Mouse (Mus musculus) left cerebral cortex, adult 9 months (tissue): ENCODE data around the gene Rxra.
A peak's percentile ranks its signal among the peaks of the same experiment; 100 is the strongest.

ENCODE experiments used
- DNase-seq, 2 experiments: peaks; one replicate each; pipeline ENCODE4 v3.0.0; 2022; ENCODE audit warnings: low spot score in 2 of 2

Rxra gene

GRCm38 (mm10) chr2:27762920-27763780 lies 86.9 kb downstream of the Rxra start:
- DNase-seq = no peak

- no peak for DNase-seq
Observed at GRCm38 (mm10) chr2:27764256-27764936, 88.2 kb downstream of the Rxra start.

GRCm38 (mm10) chr2:27764937-27765319 lies 88.7 kb downstream of the Rxra start:
- DNase-seq = peak in 1 of 2 experiments; percentile 89

- no peak for DNase-seq
Observed at GRCm38 (mm10) chr2:27767773-27768172, 91.5 kb downstream of the Rxra start.

DNA sequence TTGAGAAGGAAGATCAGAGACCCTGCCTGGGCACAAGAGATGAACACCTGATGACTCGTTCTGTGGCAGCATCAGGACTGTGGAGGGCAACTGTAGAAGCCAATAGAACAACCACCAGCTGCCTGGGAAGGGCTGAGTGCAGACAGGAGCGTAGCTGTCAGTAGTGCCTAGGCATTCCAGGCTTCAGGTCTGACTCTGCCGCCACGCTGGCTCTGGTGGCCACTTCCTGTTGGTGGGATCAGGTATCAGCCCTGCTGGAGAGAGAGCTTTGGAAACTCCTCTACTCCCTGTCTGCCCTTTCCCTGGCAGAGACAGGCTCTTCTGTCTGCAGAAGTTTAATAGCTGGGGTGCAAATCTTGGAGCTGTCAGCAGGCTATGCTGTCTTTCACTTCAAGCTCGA lies 93.5 kb downstream of the Rxra start:
- DNase-seq = no peak

- peak in 1 of 2 experiments; percentile 67 for DNase-seq
Observed at GRCm38 (mm10) chr2:27770205-27770604, 94.0 kb downstream of the Rxra start.

DNA sequence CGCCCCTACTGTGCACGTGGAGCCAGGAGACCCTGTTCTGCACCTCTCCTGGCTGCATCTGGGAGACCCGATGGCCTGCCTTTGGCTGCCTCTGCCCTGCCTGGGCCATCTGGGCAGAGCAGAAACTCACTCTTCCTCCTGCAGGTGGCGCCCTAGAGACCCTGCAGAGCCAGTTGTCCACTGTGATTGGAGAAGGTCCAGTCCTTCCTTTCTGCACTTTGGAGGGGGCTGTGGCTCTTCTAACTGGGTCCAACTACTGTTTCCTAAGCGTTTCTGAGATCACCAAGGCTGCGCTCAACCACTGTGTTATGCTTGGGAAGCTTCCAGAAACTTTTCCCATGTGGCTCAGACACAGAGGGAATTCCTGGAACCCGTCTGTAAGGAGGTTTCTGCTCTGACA lies 95.7 kb downstream of the Rxra start:
- peak in 1 of 2 experiments; percentile 81 for DNase-seq

GRCm38 (mm10) chr2:27772841-27773388 lies 96.7 kb downstream of the Rxra start:
- DNase-seq = no peak

DNA sequence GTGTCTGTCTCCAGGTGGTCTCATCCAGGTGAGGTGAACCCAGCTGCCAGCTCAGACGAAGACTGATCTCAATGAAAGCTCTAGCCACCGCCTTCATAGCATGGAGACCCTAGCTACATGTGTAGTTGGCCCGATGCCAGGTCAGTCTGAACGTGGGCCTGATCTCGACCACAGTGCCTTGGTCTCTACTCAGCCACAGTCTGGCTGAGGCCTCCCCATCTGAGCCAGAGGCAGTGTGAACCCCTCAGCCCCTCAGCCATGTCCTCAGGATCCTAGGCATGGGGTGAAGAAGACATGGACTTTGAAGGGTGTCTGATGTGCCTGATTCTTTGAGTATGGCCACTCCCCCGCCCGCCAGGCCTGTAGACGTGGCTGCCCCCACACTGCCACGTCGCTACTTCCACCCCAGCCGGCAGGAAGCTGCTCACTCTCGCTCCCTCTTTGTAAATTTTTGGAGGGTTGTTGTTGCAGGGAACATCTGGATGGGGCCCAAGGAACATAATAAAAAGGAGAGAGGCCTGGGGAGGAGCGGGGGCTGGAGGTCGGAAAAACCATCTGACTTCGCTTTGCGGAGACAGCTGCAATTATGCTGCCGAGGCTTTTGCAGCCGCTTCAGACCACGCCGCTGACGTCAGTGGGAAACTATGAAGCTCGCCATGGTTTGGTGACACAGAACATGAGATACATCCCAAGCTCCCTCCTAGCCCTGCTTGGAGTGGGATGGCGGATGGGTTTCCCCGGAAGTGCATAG lies 97.9 kb downstream of the Rxra start:
- no peak for DNase-seq

- DNase-seq = no peak
Observed at GRCm38 (mm10) chr2:27775006-27775405, 98.8 kb downstream of the Rxra start.

- no peak for DNase-seq
Observed at GRCm38 (mm10) chr2:27775625-27776024, 99.4 kb downstream of the Rxra start.

- no peak for DNase-seq
Observed at GRCm38 (mm10) chr2:27777756-27778155, 101.5 kb downstream of the Rxra start.

DNA sequence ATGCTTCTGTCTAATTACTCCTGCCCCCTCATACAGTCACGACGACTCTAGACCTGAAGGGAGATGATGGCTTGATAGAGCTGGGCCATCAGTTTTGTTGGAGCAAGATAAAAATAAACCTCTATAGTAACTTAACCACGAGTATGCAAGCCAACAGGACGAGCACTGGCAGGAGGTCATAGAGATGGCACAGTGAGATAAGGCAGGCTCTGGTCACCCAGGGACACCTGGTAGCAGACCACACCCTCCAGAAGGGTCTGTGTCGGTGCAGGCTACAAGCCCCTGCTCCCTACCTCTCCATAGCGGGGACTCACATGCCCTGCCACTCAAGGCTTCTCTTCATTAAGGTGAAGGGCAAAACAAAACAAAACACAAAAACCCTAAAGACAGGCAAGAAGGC lies 102.0 kb downstream of the Rxra start:
- no peak for DNase-seq

- DNase-seq = no peak
Observed at GRCm38 (mm10) chr2:27779291-27779866, 103.1 kb downstream of the Rxra start.

- DNase-seq = no peak
Observed at GRCm38 (mm10) chr2:27780162-27780561, 103.9 kb downstream of the Rxra start.

DNA sequence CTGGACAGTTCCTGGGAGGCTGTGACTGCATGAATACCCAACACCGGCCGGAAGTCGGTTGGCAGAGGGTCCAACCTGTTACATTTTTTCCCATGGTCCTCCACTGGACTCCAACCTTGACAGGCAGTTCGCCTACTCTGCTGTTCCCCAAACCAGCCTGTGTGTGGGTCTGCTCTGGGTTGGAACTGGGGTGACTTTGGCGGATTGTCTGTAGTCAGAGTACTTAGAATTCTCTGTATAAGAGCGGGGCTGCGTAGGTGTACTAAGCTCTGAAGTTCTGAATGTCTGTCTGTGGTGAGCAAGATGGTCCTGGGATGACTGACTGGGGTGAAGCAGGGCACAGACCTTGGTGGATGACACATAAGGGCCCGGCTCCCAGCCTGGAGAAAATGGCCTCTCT lies 109.1 kb downstream of the Rxra start:
- DNase-seq = no peak

GRCm38 (mm10) chr2:27785973-27786417 lies 109.8 kb downstream of the Rxra start:
- DNase-seq = peak; percentile 42 to 62

- no peak for DNase-seq
Observed at GRCm38 (mm10) chr2:27791571-27791970, 115.3 kb downstream of the Rxra start.

- DNase-seq = no peak
Observed at GRCm38 (mm10) chr2:27799018-27799417, 122.8 kb downstream of the Rxra start.

- DNase-seq = no peak
Observed at GRCm38 (mm10) chr2:27801041-27801440, 124.8 kb downstream of the Rxra start.

- DNase-seq = peak in 1 of 2 experiments; percentile 56
Observed at GRCm38 (mm10) chr2:27802493-27802892, 126.3 kb downstream of the Rxra start.

DNA sequence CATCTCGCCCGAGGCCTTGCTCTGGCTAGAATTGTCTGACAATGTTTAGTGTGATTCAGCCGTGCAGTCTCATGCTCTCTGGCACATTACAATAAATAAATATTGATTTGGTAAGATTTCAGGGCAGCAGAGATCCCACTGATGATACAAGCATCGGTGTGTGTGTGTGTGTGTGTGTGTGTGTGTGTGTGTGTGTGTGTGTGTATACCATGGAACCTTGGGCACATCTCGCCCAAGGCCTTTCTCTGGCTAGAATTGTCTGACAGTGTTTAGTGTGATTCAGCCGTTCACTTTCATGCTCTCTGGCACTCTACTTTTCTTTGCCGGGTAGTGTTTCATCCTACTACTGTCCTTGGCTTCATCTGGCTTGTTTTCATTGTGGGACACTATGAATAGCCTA lies 130.5 kb downstream of the Rxra start:
- no peak for DNase-seq
